Mouse (Mus musculus) urinary bladder, postnatal 4 days (tissue): ENCODE results near the gene Trim17.

Experiments used
- DNase-seq, 2 experiments: peaks; one replicate each; pipeline ENCODE4 v3.0.0; 2021 to 2022; ENCODE audit warnings: low spot score in 2 of 2

Trim17 gene

DNA sequence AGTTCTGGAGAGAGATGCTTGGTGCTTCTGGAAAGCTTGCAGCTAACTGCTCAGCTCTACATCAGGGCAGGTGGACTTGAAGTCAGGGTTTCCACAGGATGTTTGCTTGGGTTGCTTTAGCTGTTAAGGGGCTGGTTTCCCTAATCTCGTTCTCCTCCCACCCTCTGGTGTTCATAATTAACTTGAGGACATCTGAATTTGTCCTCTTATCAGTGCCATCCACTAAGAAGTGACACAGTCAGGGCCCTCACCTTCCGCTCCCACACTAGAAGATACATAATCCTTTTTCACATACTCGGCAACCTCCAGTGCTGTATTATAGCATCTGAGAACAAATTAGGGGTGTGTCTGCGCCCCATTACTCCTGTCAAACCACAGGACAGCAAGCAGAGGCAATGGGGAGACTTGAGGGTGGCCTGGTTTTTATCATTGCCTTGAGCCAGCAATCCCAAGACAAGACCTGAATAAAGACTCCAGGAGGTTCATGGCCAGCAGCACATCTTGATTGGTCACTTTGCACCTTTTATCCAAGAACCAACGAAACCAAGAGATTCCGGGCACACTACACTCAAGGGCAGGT is 38.7 kb downstream of the Trim17 start:
- DNase-seq: no peak

DNA sequence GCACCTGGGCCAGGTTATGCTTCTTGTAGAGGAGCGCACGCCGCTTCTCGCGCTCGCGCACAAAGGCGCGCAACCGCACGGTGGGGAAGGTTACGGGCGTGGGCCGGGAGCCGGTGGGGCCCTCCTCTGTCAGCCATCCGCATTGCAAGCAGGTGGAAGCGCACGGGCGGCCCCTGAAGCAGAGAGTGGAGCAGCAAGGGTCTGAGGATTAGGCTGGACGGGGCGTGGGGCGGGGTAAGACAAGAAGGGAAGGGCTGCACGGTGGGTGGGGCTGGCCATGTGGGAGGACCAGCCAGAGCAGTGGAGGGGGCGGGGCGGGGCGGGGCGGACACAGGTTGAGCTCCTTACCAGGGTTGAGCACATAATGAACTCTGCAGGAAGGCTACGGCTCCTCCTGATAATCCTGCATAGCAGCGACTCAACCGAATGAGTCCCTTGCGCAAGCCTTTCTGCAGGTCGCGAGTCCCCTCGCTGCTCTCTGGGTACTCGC is 39.9 kb downstream of the Trim17 start:
- DNase-seq: no peak

- DNase-seq: no peak
Measured at GRCm38 (mm10) chr11:58995061-58995806, 40.7 kb downstream of the Trim17 start.

DNA sequence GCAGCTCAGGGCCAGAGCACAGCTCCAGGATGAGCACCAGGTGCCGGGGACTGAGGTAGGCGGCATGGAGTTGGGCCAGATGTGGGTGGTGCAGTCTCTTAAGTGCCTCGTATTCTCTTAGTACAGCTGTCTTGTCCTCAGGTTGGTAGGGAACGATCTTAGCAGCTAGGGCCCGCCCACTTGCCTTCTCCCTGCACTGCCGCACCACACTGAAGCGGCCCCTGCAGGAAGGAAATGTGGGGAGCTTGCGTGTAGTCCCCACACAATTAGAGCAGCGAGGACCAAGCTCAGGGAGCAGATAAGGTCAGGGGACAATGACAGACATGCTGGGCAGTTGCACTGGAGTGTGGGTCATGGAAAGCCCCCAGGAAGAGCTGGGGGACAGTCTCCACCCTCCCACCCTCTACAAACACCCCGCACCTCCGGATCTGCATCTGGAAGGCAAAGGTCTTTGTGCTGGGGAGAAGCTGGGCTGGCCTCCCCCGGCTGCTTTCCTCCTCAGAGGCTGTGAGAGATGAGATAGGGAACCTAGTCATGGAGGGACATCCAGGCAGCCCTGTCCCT is 41.4 kb downstream of the Trim17 start:
- DNase-seq: no peak

- no peak for DNase-seq
Measured at GRCm38 (mm10) chr11:58997541-58997940, 43.1 kb downstream of the Trim17 start.

GRCm38 (mm10) chr11:58999158-58999557 is 44.7 kb downstream of the Trim17 start:
- DNase-seq: no peak

DNA sequence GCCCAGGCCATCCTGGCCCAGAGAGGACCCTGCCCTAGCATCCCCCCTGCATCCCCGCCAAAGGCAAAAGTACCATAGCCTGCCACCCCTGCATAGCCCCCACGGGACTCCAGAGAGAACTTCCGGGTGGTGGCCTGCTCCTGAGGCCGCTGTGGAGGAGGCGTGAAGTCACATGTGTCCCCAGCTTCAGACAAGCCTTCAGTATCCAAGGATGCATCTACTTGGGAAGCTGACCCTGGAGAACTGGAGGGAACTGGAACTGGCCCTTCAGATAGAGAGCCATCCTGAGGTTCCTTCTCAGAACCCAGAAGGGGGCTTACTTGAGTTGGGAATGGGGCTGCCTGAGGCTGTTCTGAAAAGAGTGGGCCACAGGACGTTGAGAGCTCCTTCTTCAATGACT is 45.3 kb downstream of the Trim17 start:
- no peak for DNase-seq

DNA sequence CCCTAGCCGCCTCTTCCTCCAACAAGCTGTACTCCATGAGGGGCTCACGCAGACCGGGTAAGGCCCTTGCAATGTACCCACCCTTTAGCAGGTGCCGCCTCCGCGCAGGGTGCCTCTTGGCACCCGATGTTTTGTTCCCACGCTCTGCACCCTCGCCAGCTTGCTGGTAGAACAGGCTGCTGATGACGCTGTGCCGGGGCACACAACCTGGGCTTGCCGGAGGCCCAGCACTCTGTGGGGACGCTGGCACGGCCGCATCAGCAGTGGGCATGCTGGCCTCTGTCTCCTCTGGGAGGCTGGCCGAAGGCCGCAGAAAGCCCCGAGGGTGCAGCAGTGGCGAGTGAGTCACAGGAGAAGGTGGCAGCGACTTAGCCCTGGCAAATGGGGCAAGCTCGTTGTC is 46.1 kb downstream of the Trim17 start:
- no peak for DNase-seq

GRCm38 (mm10) chr11:59002327-59003079 is 48.0 kb downstream of the Trim17 start:
- DNase-seq: no peak

GRCm38 (mm10) chr11:59015052-59015451 is 60.6 kb downstream of the Trim17 start:
- no peak for DNase-seq
